22 mouse cellular contexts compared by ENCODE assay signal in genomic region chr12:75979079-75979478, GRCm38 (mm10).
DNase-seq lines count a peak whose midpoint lies in the region; ATAC-seq lines count a peak whose summit lies in the region.
"Had no signal": no experiment of that assay in that cellular context is flagged by ENCODE, and none has a peak within 500 bp of the region (broad histone marks: within the 10 kb centered on the region; RNA-seq: fewer than 3 reads in every experiment).

No protein-coding gene starts in this region.

- no peak for ATAC-seq in embryonic facial prominence, embryonic 14.5 days (ENCODE audit: low read depth)
- ATAC-seq in heart, embryonic 11.5 days (replicated peaks; ENCODE audit: insufficient number of reproducible peaks, low FRiP score, low TSS enrichment) = no peak
- ATAC-seq in hindbrain, embryonic 11.5 days (ENCODE audit: low FRiP score) = no peak
- ATAC-seq: hindbrain, embryonic 16.5 days; intestine, embryonic 16.5 days; liver, embryonic 12.5 days had no signal

- H3K36me3 ChIP-seq in embryonic facial prominence, embryonic 14.5 days (ENCODE audit: control insufficient read depth, insufficient read depth, low read length) = 0 out of 2 replicates have a peak, but pooled peaks cover 11% of the 10 kb centered on the region
- H3K36me3 ChIP-seq in embryonic facial prominence, embryonic 10.5 days (replicated peaks) = peaks cover 95% of the 10 kb centered on the region
- peaks cover 97% of the 10 kb centered on the region for H3K36me3 ChIP-seq in forebrain, embryonic 10.5 days (replicated peaks)
- H3K36me3 ChIP-seq in heart, embryonic 11.5 days (ENCODE audit: control insufficient read depth, insufficient read depth, low read length) = no peaks in the 10 kb centered on the region
- H3K36me3 ChIP-seq in hindbrain, embryonic 11.5 days (ENCODE audit: control insufficient read depth, insufficient read depth, low read length) = no peaks in the 10 kb centered on the region
- H3K36me3 ChIP-seq: liver, embryonic 12.5 days had no signal

- DNase-seq in embryonic facial prominence, embryonic 14.5 days (ENCODE audit: low spot score) = peak; percentile 12
- no peak for DNase-seq in embryonic facial prominence, embryonic 10.5 days (ENCODE audit: low spot score)
- peak; percentile 65 to 85 for DNase-seq in kidney, adult 8-10 months
- peak; percentile 85 for DNase-seq in kidney, postnatal 14 days
- DNase-seq in lung, postnatal 36 days = peak; percentile 15
- DNase-seq in forebrain, embryonic 10.5 days (ENCODE audit: extremely low spot score, low spot score) = no peak
- DNase-seq in hindbrain, embryonic 11.5 days (ENCODE audit: low spot score) = no peak
- DNase-seq: adrenal gland, adult 8-10 months; cerebellum, adult 9-10 months; gastrocnemius, postnatal 10 days; heart, adult 11 months; heart, postnatal 36 days; layer of hippocampus, adult 9-11 months; right cerebral cortex, postnatal 4 days had no signal

- H3K4me2 ChIP-seq in embryonic facial prominence, embryonic 14.5 days (ENCODE audit: low read depth, low read length) = no peak overlapping the region
- no peak overlapping the region for H3K4me2 ChIP-seq in heart, embryonic 11.5 days
- H3K4me2 ChIP-seq in hindbrain, embryonic 11.5 days (replicated peaks; ENCODE audit: low read depth, low read length) = no peak overlapping the region
- H3K4me2 ChIP-seq: embryonic facial prominence, embryonic 12.5 days; liver, embryonic 12.5 days; midbrain, embryonic 12.5 days had no signal

- H3K9ac ChIP-seq in embryonic facial prominence, embryonic 14.5 days (ENCODE audit: low read depth, low read length) = no peak overlapping the region
- H3K9ac ChIP-seq in heart, embryonic 11.5 days (ENCODE audit: low read depth, low read length) = no peak overlapping the region
- H3K9ac ChIP-seq in hindbrain, embryonic 11.5 days (ENCODE audit: low read depth, low read length) = no peak overlapping the region
- H3K9ac ChIP-seq: embryonic facial prominence, embryonic 12.5 days; liver, embryonic 12.5 days; midbrain, embryonic 12.5 days had no signal

- 63% methylated on average over 5 of the region's 5 CpGs for WGBS in embryonic facial prominence, embryonic 14.5 days
- WGBS in embryonic facial prominence, embryonic 10.5 days = 91% methylated on average over 5 of the region's 5 CpGs
- WGBS in forebrain, embryonic 10.5 days = 93% methylated on average over 5 of the region's 5 CpGs
- WGBS in heart, embryonic 11.5 days (ENCODE audit: insufficient replicate concordance) = 89% methylated on average over 5 of the region's 5 CpGs
- 92% methylated on average over 5 of the region's 5 CpGs for WGBS in hindbrain, embryonic 11.5 days

- H3K9me3 ChIP-seq in embryonic facial prominence, embryonic 14.5 days (ENCODE audit: control insufficient read depth, low read length) = no peaks in the 10 kb centered on the region
- no peaks in the 10 kb centered on the region for H3K9me3 ChIP-seq in embryonic facial prominence, embryonic 10.5 days
- no peaks in the 10 kb centered on the region for H3K9me3 ChIP-seq in forebrain, embryonic 10.5 days
- H3K9me3 ChIP-seq in heart, embryonic 11.5 days (replicated peaks; ENCODE audit: control insufficient read depth, low read length) = no peaks in the 10 kb centered on the region
- no peaks in the 10 kb centered on the region for H3K9me3 ChIP-seq in hindbrain, embryonic 11.5 days (ENCODE audit: control insufficient read depth, low read length)
- H3K9me3 ChIP-seq: embryonic facial prominence, embryonic 12.5 days; liver, embryonic 12.5 days; midbrain, embryonic 12.5 days had no signal

- H3K27ac ChIP-seq in embryonic facial prominence, embryonic 14.5 days (replicated peaks; ENCODE audit: low read depth, low read length) = no peak overlapping the region
- H3K27ac ChIP-seq in embryonic facial prominence, embryonic 10.5 days (replicated peaks) = no peak overlapping the region
- no peak overlapping the region for H3K27ac ChIP-seq in forebrain, embryonic 10.5 days
- H3K27ac ChIP-seq in heart, embryonic 11.5 days (ENCODE audit: low read depth, low read length) = no peak overlapping the region
- H3K27ac ChIP-seq in hindbrain, embryonic 11.5 days (ENCODE audit: low read depth, low read length) = no peak overlapping the region
- H3K27ac ChIP-seq: embryonic facial prominence, embryonic 12.5 days; liver, embryonic 12.5 days; macrophage; midbrain, embryonic 12.5 days; stomach, postnatal 0 days had no signal

- no peaks in the 10 kb centered on the region for H3K4me1 ChIP-seq in embryonic facial prominence, embryonic 14.5 days (ENCODE audit: control insufficient read depth, insufficient read depth, low read length)
- H3K4me1 ChIP-seq in embryonic facial prominence, embryonic 10.5 days = 0 out of 2 replicates have a peak, but pooled peaks cover 4% of the 10 kb centered on the region
- no peaks in the 10 kb centered on the region for H3K4me1 ChIP-seq in forebrain, embryonic 10.5 days
- H3K4me1 ChIP-seq in heart, embryonic 11.5 days (ENCODE audit: control insufficient read depth, insufficient read depth, low read length) = peaks cover 13% of the 10 kb centered on the region
- no peaks in the 10 kb centered on the region for H3K4me1 ChIP-seq in hindbrain, embryonic 11.5 days (replicated peaks; ENCODE audit: control insufficient read depth, insufficient read depth, low read length)
- H3K4me1 ChIP-seq: embryonic facial prominence, embryonic 12.5 days had no signal

- no peaks in the 10 kb centered on the region for H3K27me3 ChIP-seq in embryonic facial prominence, embryonic 14.5 days (replicated peaks; ENCODE audit: control insufficient read depth, insufficient read depth, low read length)
- H3K27me3 ChIP-seq in embryonic facial prominence, embryonic 10.5 days (replicated peaks; ENCODE audit: low read depth, poor library complexity, severe bottlenecking) = no peaks in the 10 kb centered on the region
- H3K27me3 ChIP-seq in forebrain, embryonic 10.5 days (ENCODE audit: poor library complexity, severe bottlenecking) = no peaks in the 10 kb centered on the region
- no peaks in the 10 kb centered on the region for H3K27me3 ChIP-seq in heart, embryonic 11.5 days (ENCODE audit: control insufficient read depth, insufficient read depth, low read length)
- H3K27me3 ChIP-seq in hindbrain, embryonic 11.5 days (ENCODE audit: control insufficient read depth, insufficient read depth, low read length) = no peaks in the 10 kb centered on the region
- H3K27me3 ChIP-seq: embryonic facial prominence, embryonic 12.5 days; liver, embryonic 12.5 days; midbrain, embryonic 12.5 days had no signal

- H3K4me3 ChIP-seq in embryonic facial prominence, embryonic 14.5 days (ENCODE audit: low read depth, low read length) = no peak overlapping the region
- H3K4me3 ChIP-seq in embryonic facial prominence, embryonic 10.5 days = no peak overlapping the region
- no peak overlapping the region for H3K4me3 ChIP-seq in forebrain, embryonic 10.5 days
- no peak overlapping the region for H3K4me3 ChIP-seq in heart, embryonic 11.5 days (ENCODE audit: low read depth, low read length)
- H3K4me3 ChIP-seq in hindbrain, embryonic 11.5 days (ENCODE audit: low read depth, low read length) = no peak overlapping the region
- H3K4me3 ChIP-seq: embryonic facial prominence, embryonic 12.5 days; liver, embryonic 12.5 days; midbrain, embryonic 12.5 days had no signal

Comparison
In these comparisons a context has a peak if more than half of its experiments do, and no peak if none do; other contexts are left out.
1. DNase-seq: peak in embryonic facial prominence, embryonic 14.5 days (single experiment), kidney, adult 8-10 months (2 of 2), kidney, postnatal 14 days (single experiment) and lung, postnatal 36 days (single experiment); none in embryonic facial prominence, embryonic 10.5 days (single experiment), forebrain, embryonic 10.5 days (single experiment) and hindbrain, embryonic 11.5 days (single experiment).